Mouse (Mus musculus) monocyte, adult 5-6 weeks (primary cell): ENCODE measurements around the gene Nxf3. TPM values are rescaled to one million over a fixed set of nuclear protein-coding genes. Genes with fewer than 3 reads are reported as not detected.

Experiments
- ATAC-seq: fragments of 153-309, 156-312 bp; replicated peaks from 2 replicates; pipeline ENCODE4 v1.8.0; 2017; ENCODE audit warnings: mild to moderate bottlenecking; ENCODE audit not compliant: low TSS enrichment, insufficient number of reproducible peaks, severe bottlenecking, poor library complexity, low FRiP score
- total RNA-seq: library from RNA; stranded (forward); fragments of 200-1000, 200-491, 200-594 nt; gene quantifications from 3 replicates; pipeline ENCODE4 v1.2.3, GENCODE M21; 2017

Gene Nxf3
- total RNA-seq, 1 experiment from 2014 or later, result not detected

GRCm38 (mm10) chrX:136030331-136030730 lies 54.7 kb downstream of the Nxf3 start:
- ATAC-seq, result no peak

Other genes with a start within 250 kb of the Nxf3 start
- gene Gprasp2, start 246.2 kb downstream of the Nxf3 start, total RNA-seq, result 0.32 TPM in 1 of 3 replicates, not detected in the others
- gene Arxes2, start 91.4 kb downstream of the Nxf3 start, total RNA-seq, result not detected in 3 replicates
- gene Arxes1, start 51.9 kb downstream of the Nxf3 start, total RNA-seq, result not detected in 3 replicates
- gene Bex2, start 17.0 kb downstream of the Nxf3 start, total RNA-seq, result not detected in 3 replicates
- not detected in 3 replicates for gene Bex4, start 53.7 kb upstream of the Nxf3 start, total RNA-seq
- 6.5 to 17.3 TPM (median 15.9 TPM) in 3 replicates for gene Tceal8, start 87.1 kb upstream of the Nxf3 start, total RNA-seq
- not detected in 3 replicates for gene Tceal5, start 118.6 kb upstream of the Nxf3 start, total RNA-seq
- gene Tceal7, start 129.5 kb upstream of the Nxf3 start, total RNA-seq, result not detected in 3 replicates
- gene Bex1, start 130.3 kb upstream of the Nxf3 start, total RNA-seq, result not detected in 3 replicates
- gene Tceal9, start 159.8 kb upstream of the Nxf3 start, total RNA-seq, result 77.6 to 89.2 TPM (median 85.4 TPM) in 3 replicates
- 18.0 to 32.2 TPM (median 21.1 TPM) in 3 replicates for gene Bex3, start 185.0 kb upstream of the Nxf3 start, total RNA-seq